Mouse (Mus musculus) brain, embryonic 14.5 days (tissue): ENCODE measurements around the gene Fam57a. TPM values are rescaled to one million over a fixed set of nuclear protein-coding genes. Genes with fewer than 3 reads are reported as not detected.
A peak's percentile ranks its signal among the peaks of the same experiment; 100 is the strongest.

Source experiments
- DNase-seq: peaks from one replicate; pipeline ENCODE4 v3.0.0-alpha.2; 2011; ENCODE audit warnings: low read depth
- CTCF ChIP-seq: fragments of 200-500 bp; IDR thresholded peaks from 2 replicates; pipeline ENCODE4 v1.5.1; 2012; ENCODE audit warnings: inconsistent platforms, mild to moderate bottlenecking, moderate library complexity, borderline replicate concordance; ENCODE audit not compliant: insufficient read depth, insufficient read length; ENCODE audit errors: extremely low read depth
- POLR2A ChIP-seq: fragments of 200-500 bp; IDR thresholded peaks from 2 replicates; pipeline ENCODE4 v1.6.1; 2012; ENCODE audit warnings: mild to moderate bottlenecking, inconsistent platforms, borderline replicate concordance; ENCODE audit not compliant: poor library complexity, insufficient read depth, insufficient read length, severe bottlenecking; ENCODE audit errors: extremely low read depth
- polyA plus RNA-seq: library from polyadenylated mRNA; depleted of rRNA; stranded (reverse); fragments of >200 nt; gene quantifications from 2 replicates; pipeline ENCODE4 v1.2.3, GENCODE M21; 2012

Fam57a gene
- polyA plus RNA-seq, 1 experiment: 32.1 TPM

DNA sequence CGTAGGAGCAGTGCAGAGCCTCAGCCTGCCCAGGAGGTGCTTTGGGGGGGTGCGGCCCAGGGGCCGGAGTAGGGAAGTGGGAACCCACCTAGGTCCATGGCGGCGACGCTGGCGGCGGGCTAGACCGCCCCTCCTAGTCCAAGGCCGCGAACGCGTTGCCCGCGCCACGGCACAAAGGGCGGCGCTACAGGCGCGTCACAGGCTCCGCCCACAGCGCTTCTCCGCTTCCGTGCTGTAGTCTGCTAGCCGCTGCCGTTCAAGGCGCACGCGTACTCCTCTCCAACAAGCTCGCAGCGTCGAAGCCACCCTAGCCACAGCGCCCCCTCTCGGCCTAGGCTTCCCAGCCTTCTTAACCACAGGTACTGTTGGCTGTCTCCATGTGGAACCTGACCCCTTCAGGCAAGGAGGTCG lies 37.9 kb downstream of the Fam57a start, which contains the start of the genes Dbil5 and Gemin4:
Dbil5 (plus strand) TSS at position 219 of the 411 bp plus-strand sequence.
Gemin4 (minus strand) TSS at position 275 of the 411 bp plus-strand sequence.
- peak; percentile 99 for DNase-seq
- TF ChIP-seq CTCF: peak; percentile 98
- TF ChIP-seq POLR2A: peak; percentile 92

DNA sequence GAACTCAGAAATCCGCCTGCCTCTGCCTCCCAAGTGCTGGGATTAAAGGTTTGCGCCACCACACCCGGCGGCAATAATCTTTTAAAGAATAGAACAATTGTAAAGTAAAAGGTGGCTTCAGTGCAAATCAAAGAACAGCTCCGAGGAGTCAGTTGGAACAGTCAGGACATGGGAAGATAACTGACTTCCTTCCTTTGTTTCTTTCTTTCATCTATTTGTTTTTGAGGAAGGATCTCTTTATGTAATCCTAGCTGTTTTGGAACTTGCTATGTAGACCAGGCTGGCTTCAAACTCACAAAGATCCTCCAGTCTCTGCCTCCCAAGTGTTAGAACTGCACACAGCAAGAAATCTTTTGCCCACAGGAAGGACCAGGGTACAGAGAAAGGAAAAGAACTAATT lies 45.2 kb downstream of the Fam57a start:
- TF ChIP-seq POLR2A: no peak
- TF ChIP-seq CTCF: no peak

GRCm38 (mm10) chr11:76225051-76225450 lies 45.6 kb downstream of the Fam57a start:
- TF ChIP-seq CTCF (no peak), POLR2A (no peak)

More for the DNA sequence above, 45.2 kb downstream of the Fam57a start:
- no peak for DNase-seq

DNA sequence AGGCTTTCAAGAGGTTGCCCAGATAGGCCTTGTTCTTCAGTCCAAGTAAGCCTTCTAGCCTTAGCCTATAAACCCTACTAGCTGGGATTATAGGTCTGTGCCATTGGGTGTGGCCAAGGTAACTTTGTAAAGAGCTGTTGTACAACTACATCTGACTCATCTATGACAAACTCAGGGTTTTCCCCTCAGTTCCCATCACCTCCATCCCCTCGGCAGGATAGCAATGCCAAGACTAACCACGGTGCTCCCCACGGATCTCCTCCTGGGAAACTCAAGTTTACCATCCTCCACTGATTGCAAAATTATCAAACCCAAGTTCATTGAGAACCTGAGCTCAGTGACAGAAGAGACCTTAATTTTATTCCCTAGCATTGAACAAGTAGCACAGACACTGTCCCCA lies 56.7 kb downstream of the Fam57a start:
- TF ChIP-seq CTCF (no peak), POLR2A (no peak)
- no peak for DNase-seq

More at GRCm38 (mm10) chr11:76225051-76225450, 45.6 kb downstream of the Fam57a start:
- no peak for DNase-seq

- DNase-seq: no peak
- no peak for TF ChIP-seq POLR2A
- no peak for TF ChIP-seq CTCF
Measured at GRCm38 (mm10) chr11:76239750-76240149, 60.3 kb downstream of the Fam57a start.

DNA sequence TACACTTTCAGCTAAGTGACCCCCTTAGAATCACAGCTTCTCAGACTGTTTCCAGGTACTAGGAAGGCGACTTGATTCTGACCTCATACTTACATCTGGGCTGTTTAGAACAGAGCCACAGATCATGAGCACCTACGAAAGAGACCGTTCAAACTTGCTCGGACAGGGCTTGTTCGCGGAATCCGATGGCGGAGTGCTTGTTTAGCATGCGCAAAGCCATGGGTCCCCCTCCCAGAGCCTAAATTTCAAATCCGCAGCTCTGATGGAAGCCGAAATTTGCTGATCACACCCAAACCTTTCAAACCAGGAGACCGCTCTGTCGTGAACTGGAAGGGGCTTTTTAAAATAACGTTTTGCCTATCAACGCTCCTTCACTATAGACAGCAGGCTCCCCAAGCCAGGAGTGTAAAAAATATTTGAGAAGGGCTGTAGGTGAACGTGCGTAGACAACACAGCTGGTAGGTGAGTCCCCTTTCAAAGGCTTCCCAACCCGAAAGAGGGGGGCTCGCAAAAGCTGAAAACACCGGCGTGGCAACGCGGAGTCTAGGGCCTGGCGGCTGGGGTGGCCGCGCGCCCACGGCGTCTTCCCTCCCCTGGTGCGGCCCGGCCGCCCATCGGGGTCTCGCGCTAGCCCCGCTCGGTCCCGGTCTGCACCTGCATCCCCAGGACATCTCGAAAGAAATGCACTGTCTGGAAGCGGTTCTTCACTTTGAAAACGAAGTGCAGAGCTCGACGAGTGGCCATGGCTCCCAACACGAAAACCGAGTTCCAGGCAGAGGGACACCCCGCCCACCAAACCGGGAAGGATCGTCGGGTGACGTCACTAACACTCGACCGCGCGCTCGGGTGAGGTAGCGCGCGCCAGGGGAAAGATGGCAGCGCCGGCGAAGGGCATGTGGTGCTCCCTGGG lies 63.7 kb downstream of the Fam57a start, which contains the start of the genes Mrm3 and Glod4:
Mrm3 (plus strand) TSS at position 815 of the 910 bp plus-strand sequence.
Glod4 (minus strand) TSS at position 825 of the 910 bp plus-strand sequence.
- DNase-seq: peak; percentile 96
- TF ChIP-seq POLR2A (peak; percentile 75; the same call in 1 of the 2 replicates), CTCF (no peak)

GRCm38 (mm10) chr11:76243811-76244546 lies 64.5 kb downstream of the Fam57a start:
- DNase-seq: no peak
- TF ChIP-seq POLR2A (no peak), CTCF (no peak)

GRCm38 (mm10) chr11:76246439-76246838 lies 67.0 kb downstream of the Fam57a start:
- TF ChIP-seq CTCF (no peak), POLR2A (no peak)

GRCm38 (mm10) chr11:76247239-76247638 lies 67.8 kb downstream of the Fam57a start:
- no peak for DNase-seq
- no peak for TF ChIP-seq POLR2A
- TF ChIP-seq CTCF: peak; percentile 26; the same call in 1 of the 2 replicates

More at GRCm38 (mm10) chr11:76246439-76246838, 67.0 kb downstream of the Fam57a start:
- DNase-seq: no peak

DNA sequence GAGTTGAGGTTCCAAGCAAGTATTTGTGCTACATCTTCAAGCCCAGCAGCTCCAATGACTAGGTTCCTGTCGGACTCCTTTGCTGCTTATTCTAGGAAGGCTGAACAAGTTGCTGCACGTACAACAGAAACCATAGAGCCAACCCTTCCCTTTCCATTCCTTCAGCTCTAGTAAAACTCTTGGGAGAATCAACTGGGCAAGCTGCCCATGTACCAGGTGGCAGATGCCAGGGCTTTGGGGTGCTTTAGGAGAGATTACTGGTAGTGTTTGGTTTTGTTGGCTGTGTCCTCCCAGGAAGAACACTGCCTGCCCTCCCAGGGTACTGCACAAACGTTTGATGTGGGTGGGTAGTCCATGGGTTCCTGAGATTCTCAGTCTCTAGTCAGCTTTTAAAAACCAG lies 72.6 kb downstream of the Fam57a start:
- TF ChIP-seq CTCF: no peak
- no peak for TF ChIP-seq POLR2A
- peak; percentile 39 for DNase-seq
